Mouse (Mus musculus) heart, embryonic 14.5 days (tissue): ENCODE results near the gene Tpi1. TPM values are rescaled to one million over a fixed set of nuclear protein-coding genes. Genes with fewer than 3 reads are reported as not detected.

ENCODE experiments used
- ATAC-seq: fragments of 200-750 bp; cut with Nextera tagmentation; 2 replicates; pipeline ENCODE4 v1.8.0; 2017; ENCODE audit warnings: low read depth, moderate TSS enrichment; ENCODE audit not compliant: insufficient number of reproducible peaks, insufficient read depth, low FRiP score
- H3K27ac ChIP-seq, 2 experiments: fragments of 200-500 bp in 1 of 2; fragments of 300-500 bp in 1 of 2; sonication (generic) in 1 of 2; replicated peaks in 1 of 2; 2 replicates each; pipeline ENCODE4 v1.5.1; 2012 to 2014; ENCODE audit warnings: low read depth in 2 of 2, low read length in 2 of 2, control low read depth in 1 of 2, mild to moderate bottlenecking in 1 of 2, mixed read lengths in 1 of 2; ENCODE audit not compliant: control insufficient read depth in 1 of 2, insufficient read depth in 1 of 2
- H3K27me3 ChIP-seq: fragments of 300-500 bp; sonication (generic); 2 replicates; pipeline ENCODE4 v1.6.1; 2014; ENCODE audit warnings: mild to moderate bottlenecking, low read length, control low read depth; ENCODE audit not compliant: control insufficient read depth, insufficient read depth
- H3K36me3 ChIP-seq: fragments of 300-500 bp; sonication (generic); 2 replicates; pipeline ENCODE4 v1.6.1; 2014; ENCODE audit warnings: mild to moderate bottlenecking, control low read depth, low read length, mixed read lengths; ENCODE audit not compliant: control insufficient read depth, insufficient read depth
- H3K4me1 ChIP-seq, 2 experiments: fragments of 200-500 bp in 1 of 2; fragments of 300-500 bp in 1 of 2; sonication (generic) in 1 of 2; 2 replicates each; pipeline ENCODE4 v1.6.1; 2012 to 2014; ENCODE audit warnings: low read length in 2 of 2, control low read depth in 1 of 2, mixed read lengths in 1 of 2; ENCODE audit not compliant: control insufficient read depth in 2 of 2, insufficient read depth in 2 of 2
- H3K4me2 ChIP-seq: fragments of 300-500 bp; sonication (generic); 2 replicates; pipeline ENCODE4 v1.6.1; 2014; ENCODE audit warnings: mild to moderate bottlenecking, low read length
- H3K4me3 ChIP-seq, 2 experiments: fragments of 200-500 bp in 1 of 2; fragments of 300-500 bp in 1 of 2; sonication (generic) in 1 of 2; 2 replicates each; pipeline ENCODE4 v1.5.1; 2012 to 2014; ENCODE audit warnings: low read length in 2 of 2, mild to moderate bottlenecking in 2 of 2, control low read depth in 1 of 2, low read depth in 1 of 2, moderate library complexity in 1 of 2; ENCODE audit not compliant: control insufficient read depth in 1 of 2, insufficient read depth in 1 of 2
- H3K9ac ChIP-seq: fragments of 300-500 bp; sonication (generic); 2 replicates; pipeline ENCODE4 v1.6.1; 2014; ENCODE audit warnings: mild to moderate bottlenecking, low read length
- H3K9me3 ChIP-seq: fragments of 300-500 bp; sonication (generic); 2 replicates; pipeline ENCODE4 v1.6.1; 2016; ENCODE audit warnings: low read length, control low read depth; ENCODE audit not compliant: control insufficient read depth
- WGBS: fragments of 180-500 bp; shearing (Covaris S2); extraction: QIAGEN DNeasy Blood & Tissue Kit; methylation state at CpG from one replicate; pipeline ENCODE4 v1.1.7; 2014; 5-methylcytosine and 5-hydroxymethylcytosine counted together
- polyA plus RNA-seq: library from polyadenylated mRNA; unstranded; fragments of >200 nt; fragmentation: Nextera tagmentation; extraction: Ambion mirVana; gene quantifications from 2 replicates; pipeline ENCODE4 v1.2.1, GENCODE M21; 2014

Gene Tpi1
- 1,486 and 1,545 TPM in 2 replicates for polyA plus RNA-seq

- Histone ChIP-seq H3K36me3 (peaks cover 68% of the 10 kb centered on the region), H3K9me3 (no peaks in the 10 kb centered on the region)
These were observed at the start of gene Tpi1 for GRCm38 (mm10) chr6:124813933-124814332. Gene Tpi1 (minus strand): TSS chr6:124814296.

GRCm38 (mm10) chr6:124863125-124863657 lies 49.1 kb upstream of the Tpi1 start:
- peak overlapping the region; percentile 77 for H3K9ac ChIP-seq
- H3K27ac ChIP-seq, result no peak overlapping the region
- H3K27me3 ChIP-seq, result peaks cover 32% of the 10 kb centered on the region
- WGBS, result 1% methylated on average over 15 of the region's 16 CpGs
- H3K4me1 ChIP-seq, result peaks cover 14 to 22% of the 10 kb centered on the region in 2 experiments; a peak in 3 of 4 replicates
- H3K9me3 ChIP-seq, result no peaks in the 10 kb centered on the region
- H3K4me2 ChIP-seq, result peak overlapping the region; percentile 96
- ATAC-seq, result 0 out of 2 replicates have a peak, but pooled peaks have one; percentile 8
- H3K36me3 ChIP-seq, result no peaks in the 10 kb centered on the region
- H3K4me3 ChIP-seq, result peak overlapping the region; percentile 54 to 62

More at GRCm38 (mm10) chr6:124813933-124814332, at the start of gene Tpi1:
- peak; percentile 79 for ATAC-seq
- Histone ChIP-seq H3K9ac (peak within 1 kb of the TSS; percentile 99), H3K27ac (peak within 1 kb of the TSS; percentile 95 to 99), H3K4me1 (peaks cover 18 to 36% of the 10 kb centered on the region in 2 experiments), H3K4me2 (peak within 1 kb of the TSS; percentile 74), H3K4me3 (peak within 1 kb of the TSS; percentile 59 to 90), H3K27me3 (no peaks in the 10 kb centered on the region)
- WGBS, result 0% methylated on average over 22 of the region's 22 CpGs

- H3K4me3 ChIP-seq, result peak overlapping the region; percentile 54 to 62
- ATAC-seq, result no peak
- H3K27me3 ChIP-seq, result peaks cover 37% of the 10 kb centered on the region
- WGBS, result 22% methylated on average over 8 of the region's 8 CpGs
- H3K9me3 ChIP-seq, result no peaks in the 10 kb centered on the region
- H3K4me1 ChIP-seq, result peaks cover 14 to 24% of the 10 kb centered on the region in 2 experiments; a peak in 3 of 4 replicates
- no peak overlapping the region for H3K27ac ChIP-seq
- no peaks in the 10 kb centered on the region for H3K36me3 ChIP-seq
- peak overlapping the region; percentile 96 for H3K4me2 ChIP-seq
- peak overlapping the region; percentile 77; the same call in 1 of the 2 replicates for H3K9ac ChIP-seq
These were observed 48.5 kb upstream of the Tpi1 start for GRCm38 (mm10) chr6:124862406-124863124.

- H3K27me3 ChIP-seq, result peaks cover 33% of the 10 kb centered on the region
These were observed 47.7 kb upstream of the Tpi1 start for GRCm38 (mm10) chr6:124861802-124862201.

GRCm38 (mm10) chr6:124861266-124861665 lies 47.2 kb upstream of the Tpi1 start:
- no peaks in the 10 kb centered on the region for H3K36me3 ChIP-seq
- no peak overlapping the region for H3K4me3 ChIP-seq
- WGBS, result 86% methylated on average over 19 of the region's 19 CpGs
- peaks cover 33% of the 10 kb centered on the region for H3K27me3 ChIP-seq
- peaks cover 14 to 24% of the 10 kb centered on the region in 2 experiments; a peak in 3 of 4 replicates for H3K4me1 ChIP-seq
- H3K4me2 ChIP-seq, result no peak overlapping the region
- ATAC-seq, result no peak
- H3K27ac ChIP-seq, result no peak overlapping the region
- H3K9me3 ChIP-seq, result no peaks in the 10 kb centered on the region
- no peak overlapping the region for H3K9ac ChIP-seq

More at GRCm38 (mm10) chr6:124861802-124862201, 47.7 kb upstream of the Tpi1 start:
- 51% methylated on average over 3 of the region's 3 CpGs for WGBS
- Histone ChIP-seq H3K36me3 (no peaks in the 10 kb centered on the region), H3K9me3 (no peaks in the 10 kb centered on the region), H3K9ac (no peak overlapping the region), H3K4me1 (peaks cover 14 to 24% of the 10 kb centered on the region in 2 experiments; a peak in 3 of 4 replicates), H3K27ac (no peak overlapping the region), H3K4me2 (no peak overlapping the region), H3K4me3 (no peak overlapping the region)
- ATAC-seq, result no peak

- H3K36me3 ChIP-seq, result no peaks in the 10 kb centered on the region
- no peak for ATAC-seq
- 73% methylated on average over 9 of the region's 9 CpGs for WGBS
- no peaks in the 10 kb centered on the region for H3K9me3 ChIP-seq
- H3K4me1 ChIP-seq, result peaks cover 16 to 24% of the 10 kb centered on the region in 2 experiments; a peak in 3 of 4 replicates
- peaks cover 33% of the 10 kb centered on the region for H3K27me3 ChIP-seq
- no peak overlapping the region for H3K9ac ChIP-seq
- no peak overlapping the region for H3K4me3 ChIP-seq
- no peak overlapping the region for H3K27ac ChIP-seq
- no peak overlapping the region for H3K4me2 ChIP-seq
These were observed 46.4 kb upstream of the Tpi1 start for GRCm38 (mm10) chr6:124860511-124860910.

GRCm38 (mm10) chr6:124859725-124860124 lies 45.6 kb upstream of the Tpi1 start:
- peaks cover 16 to 28% of the 10 kb centered on the region in 2 experiments; a peak in 3 of 4 replicates for H3K4me1 ChIP-seq
- peaks cover 2% of the 10 kb centered on the region; the same call in 1 of the 2 replicates for H3K36me3 ChIP-seq
- H3K4me2 ChIP-seq, result no peak overlapping the region; the same call in 1 of the 2 replicates
- no peak overlapping the region for H3K4me3 ChIP-seq
- peaks cover 26% of the 10 kb centered on the region for H3K27me3 ChIP-seq
- no peak overlapping the region for H3K27ac ChIP-seq
- no peaks in the 10 kb centered on the region for H3K9me3 ChIP-seq
- WGBS, result 4% methylated on average over 12 of the region's 12 CpGs
- no peak for ATAC-seq
- H3K9ac ChIP-seq, result peak overlapping the region; percentile 48; the same call in 1 of the 2 replicates
